Mouse (Mus musculus) myocyte (in vitro differentiated cells): ENCODE results near the gene Gosr1. TPM values are rescaled to one million over a fixed set of nuclear protein-coding genes. Genes with fewer than 3 reads are reported as not detected.

Experiments
- H3K27me3 ChIP-seq: one replicate; pipeline ENCODE4 v1.6.1; 2011; ENCODE audit not compliant: control insufficient read depth, insufficient read depth, insufficient read length
- H3K36me3 ChIP-seq: one replicate; pipeline ENCODE4 v1.6.1; 2011; ENCODE audit not compliant: control insufficient read depth, insufficient read depth
- H3K4me2 ChIP-seq: one replicate; pipeline ENCODE4 v1.6.1; 2011; ENCODE audit warnings: low read depth, control low read depth
- H3K4me3 ChIP-seq: one replicate; pipeline ENCODE4 v1.5.1; 2011; ENCODE audit warnings: mild to moderate bottlenecking, control low read depth, moderate library complexity
- H3K79me2 ChIP-seq: one replicate; pipeline ENCODE4 v1.6.1; 2011; ENCODE audit not compliant: control insufficient read depth, insufficient read depth
- H3ac ChIP-seq: one replicate; pipeline ENCODE4 v1.6.1; 2011; ENCODE audit not compliant: control insufficient read depth, insufficient read length
- CEBPB ChIP-seq: IDR thresholded peaks from 2 replicates; pipeline ENCODE4 v1.6.1; 2011; ENCODE audit warnings: mild to moderate bottlenecking, moderate library complexity; ENCODE audit not compliant: poor library complexity, insufficient read depth, severe bottlenecking
- E2F4 ChIP-seq: IDR thresholded peaks from one replicate; pipeline ENCODE4 v1.6.1; 2011; ENCODE audit warnings: mild to moderate bottlenecking, control low read depth, moderate library complexity; ENCODE audit not compliant: insufficient read depth
- MAX ChIP-seq: IDR thresholded peaks from one replicate; pipeline ENCODE4 v1.6.1; 2011; ENCODE audit warnings: low read depth, mild to moderate bottlenecking, control low read depth
- MYOD1 ChIP-seq, 3 experiments: IDR thresholded peaks; one replicate each; pipeline ENCODE4 v1.6.1; 2011; ENCODE audit warnings: control low read depth in 2 of 3, low read depth in 2 of 3, mild to moderate bottlenecking in 2 of 3, moderate library complexity in 1 of 3; ENCODE audit not compliant: insufficient read length in 2 of 3, control insufficient read depth in 1 of 3
- MYOG ChIP-seq, 3 experiments: IDR thresholded peaks; one replicate each; pipeline ENCODE4 v1.6.1; 2011; ENCODE audit warnings: control low read depth in 2 of 3, low read depth in 2 of 3, mild to moderate bottlenecking in 2 of 3; ENCODE audit not compliant: insufficient read length in 2 of 3, control insufficient read depth in 1 of 3, insufficient read depth in 1 of 3
- POLR2A ChIP-seq: IDR thresholded peaks from one replicate; pipeline ENCODE4 v1.6.1; 2011; ENCODE audit warnings: low read depth, mild to moderate bottlenecking, control low read depth, moderate library complexity; ENCODE audit not compliant: insufficient read length
- POLR2AphosphoS2 ChIP-seq: IDR thresholded peaks from one replicate; pipeline ENCODE4 v1.6.1; 2011; ENCODE audit warnings: low read depth, control low read depth; ENCODE audit not compliant: insufficient read length
- REST ChIP-seq: IDR thresholded peaks from one replicate; pipeline ENCODE4 v1.6.1; 2011; ENCODE audit warnings: mild to moderate bottlenecking, control low read depth, moderate library complexity; ENCODE audit not compliant: insufficient read depth, insufficient read length
- SRF ChIP-seq: IDR thresholded peaks from one replicate; pipeline ENCODE4 v1.6.1; 2011; ENCODE audit warnings: low read depth; ENCODE audit not compliant: control insufficient read depth, insufficient read length
- TCF12 ChIP-seq: IDR thresholded peaks from one replicate; pipeline ENCODE4 v1.6.1; 2011; ENCODE audit warnings: mild to moderate bottlenecking, control low read depth; ENCODE audit not compliant: poor library complexity, insufficient read depth, severe bottlenecking
- TCF3 ChIP-seq: IDR thresholded peaks from one replicate; pipeline ENCODE4 v1.6.1; 2011; ENCODE audit warnings: low read depth, control low read depth; ENCODE audit not compliant: insufficient read length
- USF1 ChIP-seq: IDR thresholded peaks from one replicate; pipeline ENCODE4 v1.6.1; 2011; ENCODE audit warnings: low read depth, mild to moderate bottlenecking, control low read depth, moderate library complexity
- polyA plus RNA-seq: library from polyadenylated mRNA; unstranded; fragments of >200 nt; fragmentation: generic; extraction: Trizol; gene quantifications from one replicate; pipeline ENCODE4 v1.2.1, GENCODE M21; 2012; ENCODE audit warnings: missing spikeins

The Gosr1 gene
- polyA plus RNA-seq, 1 experiment, result 16.5 TPM

DNA sequence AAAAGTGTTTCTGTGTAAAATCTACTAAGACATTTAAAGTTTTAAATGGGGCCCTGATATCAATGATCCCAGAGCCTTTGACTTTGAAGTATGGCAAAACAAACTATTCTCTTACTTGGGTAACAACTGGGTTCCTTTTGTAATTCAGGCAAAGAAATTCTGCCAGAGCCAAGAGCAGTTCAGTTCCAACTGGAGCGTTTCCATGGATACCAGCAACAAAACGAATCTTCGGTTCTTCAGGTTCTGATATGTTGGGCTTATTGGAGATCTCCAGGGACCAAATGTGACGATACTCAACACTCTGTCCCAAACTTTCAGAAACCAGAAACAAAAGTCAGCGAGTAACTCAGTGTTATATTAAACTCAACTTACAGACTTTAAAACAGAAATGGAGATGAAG lies 31.9 kb upstream of the Gosr1 start:
- no peaks in the 10 kb centered on the region for H3K27me3 ChIP-seq

GRCm38 (mm10) chr11:76791331-76791730 lies 28.0 kb upstream of the Gosr1 start:
- Histone ChIP-seq H3K27me3 (no peaks in the 10 kb centered on the region), H3K4me2 (no peak overlapping the region), H3K4me3 (no peak overlapping the region), H3K79me2 (no peaks in the 10 kb centered on the region), H3ac (no peak overlapping the region), H3K36me3 (peaks cover 40% of the 10 kb centered on the region)
- TF ChIP-seq USF1 (no peak), E2F4 (no peak), MAX (no peak), TCF12 (no peak), TCF3 (no peak), POLR2A (no peak)

More for the DNA sequence above, 31.9 kb upstream of the Gosr1 start:
- Histone ChIP-seq H3K79me2 (no peaks in the 10 kb centered on the region), H3K36me3 (peaks cover 34% of the 10 kb centered on the region), H3K4me2 (no peak overlapping the region), H3ac (no peak overlapping the region), H3K4me3 (no peak overlapping the region)
- TF ChIP-seq REST (no peak), TCF3 (no peak), E2F4 (no peak), MYOD1 (IDR thresholded peaks at IDR 0.05; ENCODE audit: control insufficient read depth in 1 of 3, insufficient read length in 2 of 3, low read depth in 2 of 3) (no peak), MAX (no peak), MYOG (IDR thresholded peaks at IDR 0.05; ENCODE audit: control insufficient read depth in 1 of 3, insufficient read depth in 1 of 3, insufficient read length in 2 of 3, low read depth in 2 of 3) (no peak), TCF12 (no peak), SRF (no peak), POLR2A (no peak), POLR2AphosphoS2 (no peak), USF1 (no peak), CEBPB (no peak)

DNA sequence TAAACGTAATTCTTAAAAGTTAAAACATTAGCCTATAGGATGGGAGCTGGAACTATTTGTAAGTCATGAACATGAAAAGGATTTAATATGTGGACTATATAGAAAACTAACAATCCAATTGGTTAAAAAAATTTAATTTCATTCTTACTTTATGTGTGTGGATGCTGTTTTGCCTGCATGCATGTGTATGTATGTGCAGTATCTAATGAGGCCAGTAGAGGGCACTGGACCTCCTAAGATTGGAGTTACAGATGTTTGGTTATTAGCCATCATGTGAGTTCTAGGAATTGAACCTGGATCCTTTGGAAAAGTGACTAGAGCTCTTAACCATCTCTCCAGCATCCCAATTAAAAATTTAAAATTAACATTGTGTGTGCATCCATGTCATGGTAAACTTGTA lies 25.9 kb upstream of the Gosr1 start:
- Histone ChIP-seq H3K36me3 (peaks cover 42% of the 10 kb centered on the region), H3K27me3 (no peaks in the 10 kb centered on the region), H3K4me3 (no peak overlapping the region), H3K79me2 (no peaks in the 10 kb centered on the region), H3ac (no peak overlapping the region), H3K4me2 (no peak overlapping the region)
- no peak for TF ChIP-seq MYOG (IDR thresholded peaks at IDR 0.05; ENCODE audit: control insufficient read depth in 1 of 3, insufficient read depth in 1 of 3, insufficient read length in 2 of 3, low read depth in 2 of 3)
- TF ChIP-seq TCF3, result no peak
- TF ChIP-seq MYOD1 (IDR thresholded peaks at IDR 0.05; ENCODE audit: control insufficient read depth in 1 of 3, insufficient read length in 2 of 3, low read depth in 2 of 3), result no peak
- no peak for TF ChIP-seq CEBPB

- TF ChIP-seq SRF, result no peak
- no peak for TF ChIP-seq CEBPB
- TF ChIP-seq TCF3, result no peak
- TF ChIP-seq MAX, result no peak
- no peak for TF ChIP-seq E2F4
- peaks cover 4% of the 10 kb centered on the region for H3K27me3 ChIP-seq
These were observed 12.2 kb upstream of the Gosr1 start for GRCm38 (mm10) chr11:76775533-76775932.

DNA sequence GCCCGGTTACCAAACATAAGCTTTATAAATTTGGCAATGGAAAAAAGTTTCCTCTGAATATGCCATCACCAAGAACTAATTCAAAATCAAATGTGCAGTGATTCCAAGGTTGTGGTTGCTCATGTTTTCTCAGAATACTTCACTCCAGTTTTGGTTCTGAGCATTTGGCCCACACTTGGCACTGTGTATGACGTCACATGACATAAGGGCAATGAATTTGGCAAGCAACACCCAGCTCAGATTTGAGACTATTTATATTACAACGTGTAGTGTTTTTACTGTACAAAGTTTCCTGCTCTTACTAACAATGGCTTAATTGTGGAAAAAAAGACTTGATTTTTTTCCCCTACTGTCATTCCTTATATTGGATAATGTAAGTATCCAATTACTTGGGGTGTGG lies 10.4 kb upstream of the Gosr1 start:
- no peak overlapping the region for H3K4me3 ChIP-seq
- H3K4me2 ChIP-seq, result no peak overlapping the region
- no peaks in the 10 kb centered on the region for H3K79me2 ChIP-seq
- peaks cover 4% of the 10 kb centered on the region for H3K27me3 ChIP-seq
- no peak overlapping the region for H3ac ChIP-seq
- no peaks in the 10 kb centered on the region for H3K36me3 ChIP-seq
- no peak for TF ChIP-seq USF1
- TF ChIP-seq MYOD1 (IDR thresholded peaks at IDR 0.05; ENCODE audit: control insufficient read depth in 1 of 3, insufficient read length in 2 of 3, low read depth in 2 of 3), result no peak
- no peak for TF ChIP-seq MYOG (IDR thresholded peaks at IDR 0.05; ENCODE audit: control insufficient read depth in 1 of 3, insufficient read depth in 1 of 3, insufficient read length in 2 of 3, low read depth in 2 of 3)
- TF ChIP-seq TCF12, result no peak
- no peak for TF ChIP-seq POLR2AphosphoS2
- TF ChIP-seq POLR2A, result no peak
- TF ChIP-seq TCF3, result no peak
- no peak for TF ChIP-seq MAX
- TF ChIP-seq CEBPB, result no peak
- no peak for TF ChIP-seq E2F4
- no peak for TF ChIP-seq SRF
- no peak for TF ChIP-seq REST

More at GRCm38 (mm10) chr11:76775533-76775932, 12.2 kb upstream of the Gosr1 start:
- no peak overlapping the region for H3ac ChIP-seq
- H3K36me3 ChIP-seq, result no peaks in the 10 kb centered on the region
- H3K4me3 ChIP-seq, result no peak overlapping the region
- H3K79me2 ChIP-seq, result no peaks in the 10 kb centered on the region
- no peak overlapping the region for H3K4me2 ChIP-seq
